Mouse (Mus musculus) lung, postnatal 0 days (tissue): ENCODE measurements around the gene Poglut1. TPM values are rescaled to one million over a fixed set of nuclear protein-coding genes. Genes with fewer than 3 reads are reported as not detected.

Experiments
- ATAC-seq: fragments of 200-750 bp; cut with Nextera tagmentation; 2 replicates; pipeline ENCODE4 v1.8.0; 2017; ENCODE audit warnings: moderate library complexity
- DNase-seq: peaks from one replicate; pipeline ENCODE4 v3.0.0-alpha.2; 2016; ENCODE audit warnings: low spot score
- H3K27ac ChIP-seq: fragments of 300-500 bp; sonication (generic); 2 replicates; pipeline ENCODE4 v1.5.1; 2014; ENCODE audit warnings: antibody characterized with exemption, mild to moderate bottlenecking, low read length, mixed read lengths
- H3K27me3 ChIP-seq: fragments of 300-500 bp; sonication (generic); replicated peaks from 2 replicates; pipeline ENCODE4 v1.6.1; 2014; ENCODE audit warnings: low read length, mixed read lengths; ENCODE audit not compliant: insufficient read depth
- H3K36me3 ChIP-seq: fragments of 300-500 bp; sonication (generic); 2 replicates; pipeline ENCODE4 v1.6.1; 2014; ENCODE audit warnings: low read length, mixed read lengths; ENCODE audit not compliant: insufficient read depth
- H3K4me1 ChIP-seq: fragments of 300-500 bp; sonication (generic); 2 replicates; pipeline ENCODE4 v1.6.1; 2014; ENCODE audit warnings: antibody characterized with exemption, low read depth, low read length, mixed read lengths; ENCODE audit not compliant: insufficient read depth
- H3K4me2 ChIP-seq: fragments of 300-500 bp; sonication (generic); replicated peaks from 2 replicates; pipeline ENCODE4 v1.6.1; 2014; ENCODE audit warnings: low read depth, mild to moderate bottlenecking, low read length, moderate library complexity, mixed read lengths
- H3K4me3 ChIP-seq: fragments of 300-500 bp; sonication (generic); 2 replicates; pipeline ENCODE4 v1.5.1; 2014; ENCODE audit warnings: low read depth, low read length
- H3K9ac ChIP-seq: fragments of 300-500 bp; sonication (generic); replicated peaks from 2 replicates; pipeline ENCODE4 v1.6.1; 2014; ENCODE audit warnings: low read depth, mild to moderate bottlenecking
- H3K9me3 ChIP-seq: fragments of 300-500 bp; sonication (generic); 2 replicates; pipeline ENCODE4 v1.6.1; 2016; ENCODE audit warnings: low read length, mixed read lengths
- CTCF ChIP-seq: IDR thresholded peaks from 2 replicates; pipeline ENCODE4 v1.5.1; 2016; ENCODE audit warnings: antibody characterized with exemption, mild to moderate bottlenecking
- EP300 ChIP-seq: IDR thresholded peaks from 2 replicates; pipeline ENCODE4 v1.6.1; 2016; ENCODE audit warnings: antibody characterized with exemption, mild to moderate bottlenecking, control low read depth
- WGBS: fragments of 180-500 bp; shearing (Covaris S2); extraction: QIAGEN DNeasy Blood & Tissue Kit; methylation state at CpG from one replicate; pipeline ENCODE4 v1.1.7; 2014; 5-methylcytosine and 5-hydroxymethylcytosine counted together
- polyA plus RNA-seq: library from polyadenylated mRNA; unstranded; fragments of >200 nt; fragmentation: Nextera tagmentation; extraction: Ambion mirVana; gene quantifications from 2 replicates; pipeline ENCODE4 v1.2.1, GENCODE M21; 2015

The Poglut1 gene
- polyA plus RNA-seq, 1 experiment from 2014 or later = 19.4 TPM

DNA sequence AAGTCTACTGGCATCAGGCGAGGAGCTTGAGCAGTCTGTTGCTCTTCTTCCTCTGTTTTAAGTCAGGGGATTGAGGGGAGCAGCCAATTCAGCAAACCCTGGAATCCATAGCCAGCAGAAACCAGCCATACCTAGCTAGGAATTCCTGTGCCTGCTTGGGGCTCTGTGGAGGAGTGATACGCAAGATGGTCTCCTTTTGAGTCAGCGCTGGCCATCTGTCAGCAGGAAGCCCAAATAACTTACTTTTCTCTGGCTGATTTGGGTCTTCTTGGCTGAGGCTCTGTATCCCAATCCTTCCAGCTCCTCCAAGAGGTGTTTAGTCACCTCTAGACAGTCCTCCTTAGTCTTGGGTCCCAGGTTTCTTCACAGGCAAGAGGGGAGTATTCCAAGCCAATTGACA, 5.9 kb upstream of the Poglut1 start:
- Histone ChIP-seq H3K27ac (no peak overlapping the region), H3K4me1 (no peaks in the 10 kb centered on the region), H3K36me3 (no peaks in the 10 kb centered on the region), H3K27me3 (no peaks in the 10 kb centered on the region), H3K9me3 (no peaks in the 10 kb centered on the region), H3K9ac (no peak overlapping the region), H3K4me2 (no peak overlapping the region), H3K4me3 (no peak overlapping the region)
- ATAC-seq = no peak
- WGBS = 74% methylated on average over 3 of the region's 3 CpGs
- TF ChIP-seq CTCF (no peak), EP300 (no peak)
- DNase-seq = no peak

DNA sequence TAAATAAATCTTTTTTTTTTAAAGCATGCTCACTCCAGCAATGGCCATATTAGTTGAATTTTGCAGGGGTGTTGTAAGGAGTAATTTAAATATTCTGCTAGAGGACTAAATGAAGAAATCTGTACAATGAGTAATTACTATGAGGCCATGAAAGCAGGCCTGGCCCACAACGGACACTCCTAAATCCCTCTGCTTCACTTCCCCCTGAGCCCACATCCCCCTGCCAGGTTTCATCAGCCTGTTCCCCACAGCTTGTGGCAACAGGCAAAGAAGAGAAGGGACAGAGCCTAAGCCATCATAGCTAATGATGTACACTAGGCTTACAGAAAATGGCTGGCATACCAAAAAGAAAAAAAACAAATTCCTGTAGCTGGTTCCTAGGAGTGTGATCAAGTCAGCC, 2.1 kb downstream of the Poglut1 start:
- TF ChIP-seq EP300 (no peak), CTCF (no peak)
- H3K36me3 ChIP-seq = no peaks in the 10 kb centered on the region
- no peak overlapping the region for H3K4me2 ChIP-seq
- DNase-seq = no peak
- no peak overlapping the region for H3K4me3 ChIP-seq
- peaks cover 6% of the 10 kb centered on the region; the same call in 1 of the 2 replicates for H3K4me1 ChIP-seq
- no peaks in the 10 kb centered on the region for H3K27me3 ChIP-seq
- no peak for ATAC-seq
- no peaks in the 10 kb centered on the region for H3K9me3 ChIP-seq
- H3K27ac ChIP-seq = no peak overlapping the region
- WGBS = 93% methylated on average over 1 of the region's 1 CpGs
- H3K9ac ChIP-seq = no peak overlapping the region

DNA sequence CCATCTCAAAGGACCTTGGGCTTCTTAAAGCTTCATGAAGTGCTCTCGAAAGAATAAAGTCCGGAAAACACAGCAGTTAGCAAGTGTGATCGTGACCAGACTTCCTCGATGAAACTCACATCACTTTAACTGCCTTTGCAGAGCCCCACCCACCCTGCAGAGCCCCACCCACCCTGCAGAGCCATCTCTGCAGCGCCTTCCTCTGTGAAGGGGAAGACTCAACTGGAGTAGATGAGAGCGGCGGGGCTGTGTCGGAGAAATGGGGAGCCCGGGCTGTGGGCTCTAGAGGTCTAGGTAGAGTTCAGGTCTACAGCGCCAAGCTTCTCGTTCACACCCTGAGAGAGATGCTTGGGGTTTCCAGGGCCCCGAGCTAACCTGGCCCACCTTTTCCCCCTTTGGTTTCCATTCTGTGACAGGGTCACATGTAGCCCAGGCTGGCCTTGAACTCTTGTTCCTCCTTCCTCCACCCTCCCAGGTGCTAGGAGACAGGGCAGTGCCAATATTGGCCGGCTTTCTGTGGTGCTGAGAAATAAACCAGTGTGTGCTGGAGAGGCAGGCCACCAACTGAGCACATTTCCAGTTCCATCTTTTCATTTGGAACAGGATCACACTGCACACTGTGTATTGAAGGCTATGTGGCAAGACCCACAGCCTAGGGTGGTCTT, 11.2 kb downstream of the Poglut1 start:
- Histone ChIP-seq H3K4me2 (no peak overlapping the region), H3K4me1 (no peaks in the 10 kb centered on the region), H3K4me3 (no peak overlapping the region), H3K27me3 (no peaks in the 10 kb centered on the region), H3K36me3 (0 out of 2 replicates have a peak, but pooled peaks cover 4% of the 10 kb centered on the region), H3K27ac (no peak overlapping the region), H3K9me3 (no peaks in the 10 kb centered on the region), H3K9ac (no peak overlapping the region)
- 83% methylated on average over 11 of the region's 13 CpGs for WGBS
- ATAC-seq (no peak), DNase-seq (no peak)
- TF ChIP-seq CTCF = no peak
- no peak for TF ChIP-seq EP300

DNA sequence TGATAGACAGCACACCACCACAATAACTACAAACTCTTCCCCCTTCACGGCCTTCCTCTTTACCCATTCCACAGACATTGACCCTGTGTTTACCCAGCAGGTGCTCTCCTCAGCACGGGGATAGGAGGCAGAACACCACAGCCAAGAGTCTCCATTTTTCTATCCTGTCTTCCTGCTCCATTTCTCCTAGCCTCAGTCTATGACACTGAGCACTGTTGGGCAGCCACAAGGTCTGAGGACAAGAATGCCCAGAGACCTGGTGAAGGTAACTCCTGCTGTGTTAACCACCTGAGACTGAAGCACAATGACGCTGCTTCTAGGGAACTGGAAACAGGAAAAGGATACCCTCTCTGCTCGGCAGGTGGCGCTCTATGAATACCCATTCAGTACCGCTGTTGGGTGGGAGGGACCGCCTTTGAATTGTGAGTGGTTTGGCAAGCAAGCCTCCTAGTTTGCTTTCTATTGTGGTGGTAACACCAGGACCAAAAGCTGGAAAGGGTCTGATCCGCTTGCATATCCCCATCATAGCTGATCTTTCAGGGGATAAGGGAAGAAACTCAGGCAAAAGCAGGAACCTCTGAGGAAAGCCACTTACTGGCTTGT, 13.4 kb downstream of the Poglut1 start:
- no peaks in the 10 kb centered on the region for H3K27me3 ChIP-seq
- TF ChIP-seq CTCF = peak; percentile 92
- TF ChIP-seq EP300 = no peak
- H3K4me3 ChIP-seq = no peak overlapping the region
- H3K27ac ChIP-seq = no peak overlapping the region
- 40% methylated on average over 8 of the region's 8 CpGs for WGBS
- H3K36me3 ChIP-seq = peaks cover 4% of the 10 kb centered on the region; the same call in 1 of the 2 replicates
- no peak overlapping the region for H3K9ac ChIP-seq
- DNase-seq (peak; percentile 88), ATAC-seq (peak; percentile 74)
- H3K9me3 ChIP-seq = no peaks in the 10 kb centered on the region
- no peaks in the 10 kb centered on the region for H3K4me1 ChIP-seq
- H3K4me2 ChIP-seq = no peak overlapping the region

DNA sequence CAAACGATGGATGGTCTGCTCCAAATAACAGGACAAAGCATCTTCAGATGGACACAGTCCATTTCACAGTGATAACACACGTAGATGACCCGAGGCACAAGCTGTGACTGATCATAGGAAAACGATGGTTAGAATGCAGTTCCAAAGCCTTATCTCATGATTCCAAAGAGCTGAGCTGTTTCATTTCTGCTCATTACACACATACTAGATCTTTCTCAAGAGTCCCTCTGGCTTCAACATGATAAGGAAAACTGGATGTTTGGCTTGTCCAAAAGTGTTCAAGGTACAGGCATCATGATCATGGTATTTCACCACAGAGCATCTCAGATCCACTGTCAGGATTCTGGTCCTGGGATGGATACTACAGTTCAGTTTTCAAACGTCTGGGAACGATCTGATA, 23.8 kb downstream of the Poglut1 start:
- ATAC-seq (no peak), DNase-seq (no peak)
- Histone ChIP-seq H3K4me2 (no peak overlapping the region), H3K27ac (no peak overlapping the region), H3K4me3 (no peak overlapping the region), H3K9me3 (no peaks in the 10 kb centered on the region), H3K36me3 (peaks cover 27% of the 10 kb centered on the region; the same call in 1 of the 2 replicates), H3K4me1 (peaks cover 4% of the 10 kb centered on the region; the same call in 1 of the 2 replicates), H3K9ac (no peak overlapping the region), H3K27me3 (no peaks in the 10 kb centered on the region)
- TF ChIP-seq EP300 (no peak), CTCF (no peak)
- 81% methylated on average over 6 of the region's 6 CpGs for whole genome bisulfite sequencing

DNA sequence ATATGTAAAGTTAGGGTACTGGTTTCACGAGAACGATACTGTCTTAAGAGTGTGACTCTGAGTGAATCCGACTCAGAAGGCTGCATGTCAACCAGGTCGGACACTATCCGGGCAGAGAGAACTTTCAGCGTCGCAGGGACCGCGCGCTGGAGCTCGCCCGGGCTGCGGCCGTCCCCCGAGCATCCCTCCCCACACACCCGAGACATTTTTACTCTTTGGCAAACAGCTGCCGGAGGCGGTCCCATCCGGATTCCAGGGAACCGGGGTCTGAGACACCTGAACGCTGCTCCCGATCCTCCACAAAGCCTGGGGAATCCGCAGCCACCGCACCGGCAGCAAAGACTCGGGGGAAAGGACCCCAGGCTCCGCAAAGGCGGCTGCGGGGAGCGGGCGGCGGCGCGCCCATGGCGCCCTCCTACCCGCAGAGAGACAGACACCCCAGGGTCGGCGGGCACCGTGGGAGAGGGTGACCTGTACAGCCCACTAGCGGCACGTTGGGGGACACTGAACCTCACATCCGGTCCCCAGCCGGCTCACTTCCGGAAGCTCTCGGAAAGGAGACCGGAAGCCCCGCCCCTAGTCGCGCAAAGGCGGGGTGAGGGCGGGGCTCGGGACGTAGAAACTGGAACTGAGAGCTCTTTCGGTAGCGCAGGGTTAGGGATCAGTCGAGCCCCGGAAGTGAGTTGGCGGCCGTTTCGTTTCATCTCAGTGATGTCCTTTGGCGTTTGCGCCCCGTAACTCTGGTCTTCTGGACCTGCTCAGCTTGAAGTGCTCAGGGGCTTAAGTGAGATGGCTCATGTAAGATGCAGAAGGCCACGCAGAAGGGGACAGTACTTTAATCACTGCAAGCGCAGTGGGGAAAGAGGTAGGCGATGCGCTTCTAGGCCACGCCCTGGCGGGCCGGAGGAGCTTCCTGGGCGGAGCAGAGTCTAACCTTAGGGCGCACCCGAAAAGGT, 27.7 kb downstream of the Poglut1 start, which contains the start of gene Timmdc1:
TSS of gene Timmdc1 (minus strand) at position 535 of the 956 bp plus-strand sequence.
- Histone ChIP-seq H3K9ac (peak within 1 kb of the TSS; percentile 88), H3K36me3 (peaks cover 16% of the 10 kb centered on the region; the same call in 1 of the 2 replicates), H3K27me3 (no peaks in the 10 kb centered on the region), H3K27ac (peak within 1 kb of the TSS; percentile 97), H3K4me1 (peaks cover 4% of the 10 kb centered on the region; the same call in 1 of the 2 replicates), H3K4me2 (peak within 1 kb of the TSS; percentile 71), H3K9me3 (no peaks in the 10 kb centered on the region), H3K4me3 (peak within 1 kb of the TSS; percentile 98)
- ATAC-seq = peak; percentile 99
- TF ChIP-seq EP300 (peak; percentile 46; the same call in 1 of the 2 replicates), CTCF (peak; percentile 50)
- DNase-seq = peak; percentile 98
- WGBS = under 1% methylated on average over 71 of the region's 73 CpGs
